In genomic region chr8:72547802-72548643, GRCm38 (mm10) we compare ENCODE assay signal across 8 mouse cellular contexts. TPM values are rescaled to one million over a fixed set of nuclear protein-coding genes. Genes with fewer than 3 reads are reported as not detected.
DNase-seq lines count a peak whose midpoint lies in the region; ATAC-seq lines count a peak whose summit lies in the region.

Gene Med26 (minus strand): TSS chr8:72548270.

- H3K27ac ChIP-seq in heart, embryonic 10.5 days, result peak within 1 kb of the TSS; percentile 96
- peak within 1 kb of the TSS; percentile 98 for H3K27ac ChIP-seq in kidney, embryonic 15.5 days

- H3K36me3 ChIP-seq in heart, embryonic 10.5 days, result peaks cover 14% of the 10 kb centered on the region
- H3K36me3 ChIP-seq in kidney, embryonic 15.5 days, result peaks cover 38% of the 10 kb centered on the region

- WGBS in heart, embryonic 10.5 days, result under 1% methylated on average over 85 of the region's 92 CpGs
- under 1% methylated on average over 71 of the region's 92 CpGs for WGBS in kidney, embryonic 15.5 days

- peaks cover 26% of the 10 kb centered on the region for H3K4me1 ChIP-seq in heart, embryonic 10.5 days
- H3K4me1 ChIP-seq in kidney, embryonic 15.5 days, result peaks cover 25% of the 10 kb centered on the region

- H3K9me3 ChIP-seq in heart, embryonic 10.5 days, result no peaks in the 10 kb centered on the region
- H3K9me3 ChIP-seq in kidney, embryonic 15.5 days (replicated peaks), result no peaks in the 10 kb centered on the region

- H3K9ac ChIP-seq in kidney, embryonic 15.5 days, result peak within 1 kb of the TSS; percentile 98

- H3K27me3 ChIP-seq in heart, embryonic 10.5 days (ENCODE audit: insufficient read depth, poor library complexity, severe bottlenecking), result no peaks in the 10 kb centered on the region
- H3K27me3 ChIP-seq in kidney, embryonic 15.5 days, result no peaks in the 10 kb centered on the region

- H3K4me3 ChIP-seq in heart, embryonic 10.5 days, result peak within 1 kb of the TSS; percentile 85
- H3K4me3 ChIP-seq in kidney, embryonic 15.5 days (replicated peaks), result peak within 1 kb of the TSS; percentile 76

- ATAC-seq in erythroblast, adult 5-6 weeks (replicated peaks; ENCODE audit: low FRiP score, poor library complexity, severe bottlenecking), result peak; percentile 93
- ATAC-seq in kidney, embryonic 15.5 days (replicated peaks; ENCODE audit: low FRiP score), result peak; percentile 96
- peak; percentile 96 for ATAC-seq in monocyte, adult 5-6 weeks (replicated peaks; ENCODE audit: insufficient number of reproducible peaks, low FRiP score, low TSS enrichment, poor library complexity, severe bottlenecking)

- peak; percentile 93 for DNase-seq in B cell, adult 2 months
- peak; percentile 99 for DNase-seq in brain, adult 2 months (ENCODE audit: low read depth, low spot score)
- DNase-seq in heart, embryonic 10.5 days (ENCODE audit: low spot score), result peak; percentile 99
- DNase-seq in liver, result peak; percentile 99
- peak; percentile 97 for DNase-seq in spleen, postnatal 4 days (ENCODE audit: low spot score in 2 of 2)

- peak within 1 kb of the TSS; percentile 91 for H3K4me2 ChIP-seq in kidney, embryonic 15.5 days

RNA-seq across cellular contexts. Expression of gene Med26, which starts in this region (rescaled TPM):
- 4.2 and 4.8 TPM in 2 replicates for total RNA-seq in erythroblast, adult 5-6 weeks (2015; ENCODE audit: low replicate concordance)
- total RNA-seq in erythroblast, adult 5-6 weeks (2017; ENCODE audit: low replicate concordance), result 3.2 and 3.8 TPM in 2 replicates
- polyA plus RNA-seq in heart, embryonic 10.5 days (2016; fragmentation: Nextera tagmentation; extraction: Ambion mirVana), result 12.7 and 14.9 TPM in 2 replicates
- polyA plus RNA-seq in kidney, embryonic 15.5 days (2015; fragmentation: Nextera tagmentation; extraction: Ambion mirVana), result 16.2 and 18.4 TPM in 2 replicates
- 4.2 to 8.0 TPM (median 4.8 TPM) in 3 replicates for total RNA-seq in monocyte, adult 5-6 weeks (2017)

Comparison
In these comparisons a context has a peak if more than half of its experiments do, and no peak if none do; other contexts are left out.
1. Peak in every context shown above with its lines: DNase-seq, ATAC-seq, H3K4me3 ChIP-seq and H3K27ac ChIP-seq.